Mouse (Mus musculus) hindbrain, embryonic 11.5 days (tissue): ENCODE results near the gene Ifngr1. TPM values are rescaled to one million over a fixed set of nuclear protein-coding genes. Genes with fewer than 3 reads are reported as not detected.

Source experiments
- ATAC-seq: fragments of 200-750 bp; cut with Nextera tagmentation; 2 replicates; pipeline ENCODE4 v1.8.0; 2017; ENCODE audit warnings: mild to moderate bottlenecking, moderate TSS enrichment, moderate library complexity; ENCODE audit not compliant: low FRiP score
- DNase-seq: peaks from one replicate; pipeline ENCODE4 v3.0.0-alpha.2; 2015; ENCODE audit warnings: low spot score
- H3K27ac ChIP-seq: fragments of 300-500 bp; sonication (generic); 2 replicates; pipeline ENCODE4 v1.5.1; 2014; ENCODE audit warnings: mild to moderate bottlenecking, low read depth, low read length
- H3K27me3 ChIP-seq: fragments of 300-500 bp; sonication (generic); 2 replicates; pipeline ENCODE4 v1.6.1; 2014; ENCODE audit warnings: mild to moderate bottlenecking, low read length, moderate library complexity, mixed read lengths; ENCODE audit not compliant: control insufficient read depth, insufficient read depth
- H3K36me3 ChIP-seq: fragments of 300-500 bp; sonication (generic); 2 replicates; pipeline ENCODE4 v1.6.1; 2014; ENCODE audit warnings: mild to moderate bottlenecking, low read length, moderate library complexity, mixed read lengths; ENCODE audit not compliant: control insufficient read depth, insufficient read depth
- H3K4me1 ChIP-seq: fragments of 300-500 bp; sonication (generic); replicated peaks from 2 replicates; pipeline ENCODE4 v1.6.1; 2014; ENCODE audit warnings: low read length, mixed read lengths; ENCODE audit not compliant: control insufficient read depth, insufficient read depth
- H3K4me2 ChIP-seq: fragments of 300-500 bp; sonication (generic); replicated peaks from 2 replicates; pipeline ENCODE4 v1.6.1; 2014; ENCODE audit warnings: mild to moderate bottlenecking, low read depth, low read length
- H3K4me3 ChIP-seq: fragments of 300-500 bp; sonication (generic); 2 replicates; pipeline ENCODE4 v1.5.1; 2014; ENCODE audit warnings: low read depth, low read length
- H3K9ac ChIP-seq: fragments of 300-500 bp; sonication (generic); 2 replicates; pipeline ENCODE4 v1.6.1; 2014; ENCODE audit warnings: low read depth, low read length
- H3K9me3 ChIP-seq: fragments of 300-500 bp; sonication (generic); 2 replicates; pipeline ENCODE4 v1.6.1; 2016; ENCODE audit warnings: low read length; ENCODE audit not compliant: control insufficient read depth
- WGBS: fragments of 180-500 bp; shearing (Covaris S2); extraction: QIAGEN DNeasy Blood & Tissue Kit; methylation state at CpG from one replicate; pipeline ENCODE4 v1.1.7; 2014; 5-methylcytosine and 5-hydroxymethylcytosine counted together
- polyA plus RNA-seq: library from polyadenylated mRNA; unstranded; fragments of >200 nt; fragmentation: Nextera tagmentation; extraction: Ambion mirVana; gene quantifications from 2 replicates; pipeline ENCODE4 v1.2.1, GENCODE M21; 2014

The Ifngr1 gene
- polyA plus RNA-seq, 1 experiment from 2014 or later: 30.0 TPM

DNA sequence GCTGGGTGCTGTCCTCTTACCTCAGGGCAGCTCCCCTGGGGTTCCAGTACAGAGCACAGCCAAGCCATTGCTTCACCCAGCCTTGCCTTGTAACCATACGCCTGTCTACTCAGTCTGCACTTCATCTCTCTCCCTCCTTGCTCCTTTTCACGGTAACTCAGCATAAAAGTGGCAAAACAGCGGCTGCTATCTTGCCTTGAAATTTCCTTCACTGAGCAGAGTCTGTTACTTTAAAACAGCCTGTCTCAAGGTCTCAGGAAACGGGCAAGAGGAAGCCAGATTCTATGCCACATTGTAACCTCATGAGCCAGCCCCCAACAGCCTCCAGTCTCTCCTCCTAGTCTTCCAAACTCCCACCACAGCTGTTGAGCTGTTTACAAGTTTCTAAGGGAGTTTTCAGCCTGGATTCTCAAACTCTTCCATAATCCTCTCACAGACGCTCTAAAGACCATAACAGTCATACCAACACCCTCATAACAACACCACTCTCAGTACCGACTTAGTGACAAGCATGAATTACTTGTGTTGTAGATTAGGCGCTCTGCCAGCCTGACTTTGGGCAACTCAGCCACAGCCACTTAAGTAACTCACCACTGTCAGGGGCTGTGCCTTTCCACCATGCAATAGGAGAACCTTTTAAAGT lies 21.5 kb downstream of the Ifngr1 start:
- 73% methylated on average over 7 of the region's 7 CpGs for WGBS
- Histone ChIP-seq H3K4me3 (no peak overlapping the region), H3K4me1 (no peaks in the 10 kb centered on the region), H3K27me3 (no peaks in the 10 kb centered on the region), H3K36me3 (no peaks in the 10 kb centered on the region), H3K9me3 (no peaks in the 10 kb centered on the region), H3K27ac (no peak overlapping the region), H3K9ac (no peak overlapping the region), H3K4me2 (no peak overlapping the region)
- ATAC-seq (no peak), DNase-seq (no peak)

DNA sequence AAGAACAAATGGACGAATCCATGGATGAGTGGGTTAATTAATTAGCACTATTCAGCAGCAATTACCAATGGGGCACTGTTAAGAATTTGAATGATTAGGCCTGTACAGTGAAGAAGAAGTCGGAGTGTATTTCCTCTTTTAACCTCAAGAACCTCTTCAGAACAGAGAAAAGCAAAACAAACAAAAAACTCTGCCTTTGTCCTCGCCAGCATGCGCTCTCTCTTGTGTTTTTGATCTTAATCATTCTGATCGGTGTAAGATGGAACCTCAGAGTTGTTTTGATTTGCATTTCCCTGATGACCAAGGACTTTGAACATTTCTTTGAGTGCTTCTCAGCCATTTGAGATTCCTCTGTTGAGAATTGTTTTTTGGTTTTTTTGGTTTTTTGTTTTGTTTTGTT lies 28.0 kb downstream of the Ifngr1 start:
- Histone ChIP-seq H3K4me3 (no peak overlapping the region), H3K27ac (no peak overlapping the region), H3K36me3 (no peaks in the 10 kb centered on the region), H3K9ac (no peak overlapping the region), H3K9me3 (no peaks in the 10 kb centered on the region), H3K27me3 (no peaks in the 10 kb centered on the region), H3K4me2 (no peak overlapping the region), H3K4me1 (no peaks in the 10 kb centered on the region)
- ATAC-seq: no peak
- DNase-seq: no peak
- WGBS: 69% methylated on average over 5 of the region's 5 CpGs

GRCm38 (mm10) chr10:19621408-19622048 lies 29.8 kb downstream of the Ifngr1 start, which contains the start of gene Il22ra2:
TSS of gene Il22ra2 (plus strand) at chr10:19621998.
- H3K4me1 ChIP-seq: no peaks in the 10 kb centered on the region
- H3K9ac ChIP-seq: no peak within 1 kb of the TSS
- no peaks in the 10 kb centered on the region for H3K36me3 ChIP-seq
- no peaks in the 10 kb centered on the region for H3K27me3 ChIP-seq
- whole genome bisulfite sequencing: 93% methylated on average over 2 of the region's 2 CpGs
- no peak within 1 kb of the TSS for H3K4me2 ChIP-seq
- ATAC-seq (no peak), DNase-seq (no peak)
- no peak within 1 kb of the TSS for H3K27ac ChIP-seq
- H3K4me3 ChIP-seq: no peak within 1 kb of the TSS
- no peaks in the 10 kb centered on the region for H3K9me3 ChIP-seq

GRCm38 (mm10) chr10:19624617-19625016 lies 32.9 kb downstream of the Ifngr1 start:
- no peak overlapping the region for H3K9ac ChIP-seq
- H3K4me3 ChIP-seq: no peak overlapping the region
- ATAC-seq: no peak
- DNase-seq: no peak
- no peak overlapping the region for H3K27ac ChIP-seq
- 91% methylated on average over 1 of the region's 1 CpGs for WGBS
- H3K36me3 ChIP-seq: no peaks in the 10 kb centered on the region
- H3K27me3 ChIP-seq: no peaks in the 10 kb centered on the region
- no peaks in the 10 kb centered on the region for H3K9me3 ChIP-seq
- no peak overlapping the region for H3K4me2 ChIP-seq
- no peaks in the 10 kb centered on the region for H3K4me1 ChIP-seq

DNA sequence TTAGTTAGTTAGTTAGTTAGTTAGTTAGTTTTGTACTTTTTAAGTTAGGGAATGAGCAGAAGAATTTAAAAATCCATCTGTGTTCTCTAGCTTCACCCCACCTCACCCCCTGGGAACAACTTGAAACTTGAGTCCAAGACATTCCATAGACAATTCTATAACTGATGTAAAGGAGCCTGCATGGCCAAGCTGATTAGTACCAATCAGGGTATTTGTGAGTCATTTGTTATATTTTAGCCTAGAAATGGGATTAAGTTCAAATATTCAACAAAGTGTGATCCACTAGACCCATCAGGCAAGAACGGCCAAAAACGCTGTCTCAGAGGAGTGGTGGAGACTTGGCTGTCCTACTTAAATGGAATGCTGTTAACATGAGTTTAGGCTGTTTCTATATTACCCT lies 35.6 kb downstream of the Ifngr1 start:
- Histone ChIP-seq H3K36me3 (no peaks in the 10 kb centered on the region), H3K27ac (no peak overlapping the region), H3K4me3 (no peak overlapping the region), H3K9me3 (no peaks in the 10 kb centered on the region), H3K27me3 (no peaks in the 10 kb centered on the region), H3K9ac (no peak overlapping the region), H3K4me1 (no peaks in the 10 kb centered on the region), H3K4me2 (no peak overlapping the region)
- DNase-seq (no peak), ATAC-seq (no peak)
- WGBS: 97% methylated on average over 2 of the region's 2 CpGs

- no peak for ATAC-seq
Observed at GRCm38 (mm10) chr10:19627748-19628147, 36.0 kb downstream of the Ifngr1 start.

GRCm38 (mm10) chr10:19631616-19632195 lies 40.0 kb downstream of the Ifngr1 start:
- H3K4me3 ChIP-seq: no peak overlapping the region
- no peak overlapping the region for H3K4me2 ChIP-seq
- no peak overlapping the region for H3K27ac ChIP-seq
- no peak for DNase-seq
- no peaks in the 10 kb centered on the region for H3K9me3 ChIP-seq
- 85% methylated on average over 13 of the region's 13 CpGs for WGBS
- H3K4me1 ChIP-seq: no peaks in the 10 kb centered on the region
- no peak overlapping the region for H3K9ac ChIP-seq
- ATAC-seq: no peak
- no peaks in the 10 kb centered on the region for H3K27me3 ChIP-seq
- no peaks in the 10 kb centered on the region for H3K36me3 ChIP-seq

More at GRCm38 (mm10) chr10:19627748-19628147, 36.0 kb downstream of the Ifngr1 start:
- Histone ChIP-seq H3K36me3 (no peaks in the 10 kb centered on the region), H3K27ac (no peak overlapping the region), H3K9ac (no peak overlapping the region), H3K4me2 (no peak overlapping the region), H3K4me3 (no peak overlapping the region), H3K9me3 (no peaks in the 10 kb centered on the region), H3K4me1 (no peaks in the 10 kb centered on the region), H3K27me3 (no peaks in the 10 kb centered on the region)
- 87% methylated on average over 4 of the region's 4 CpGs for WGBS
- DNase-seq: no peak

- no peaks in the 10 kb centered on the region for H3K36me3 ChIP-seq
- no peak overlapping the region for H3K4me2 ChIP-seq
Observed at GRCm38 (mm10) chr10:19638851-19639250, 47.1 kb downstream of the Ifngr1 start.

DNA sequence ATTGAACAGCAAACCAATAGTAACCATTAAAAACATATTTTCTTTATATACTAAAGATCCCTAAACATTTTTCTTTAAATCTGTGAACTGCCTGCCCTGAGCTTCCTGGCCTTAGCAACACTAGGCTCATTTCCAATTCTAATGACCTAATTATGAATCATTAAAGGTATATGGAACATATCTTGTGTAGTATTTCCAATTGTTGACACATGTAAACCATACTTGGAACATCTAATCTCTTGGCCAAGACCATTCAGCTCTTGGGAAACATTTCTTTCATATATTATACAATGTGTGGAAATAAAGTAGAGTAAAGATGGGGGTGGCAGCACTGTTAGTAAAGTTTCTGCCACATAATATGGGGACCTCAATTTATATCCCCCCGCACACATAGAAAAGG lies 47.9 kb downstream of the Ifngr1 start:
- H3K4me3 ChIP-seq: no peak overlapping the region
- H3K27me3 ChIP-seq: no peaks in the 10 kb centered on the region
- H3K4me2 ChIP-seq: no peak overlapping the region
- no peaks in the 10 kb centered on the region for H3K36me3 ChIP-seq
- no peak overlapping the region for H3K27ac ChIP-seq
- WGBS: 89% methylated on average over 1 of the region's 1 CpGs
- no peaks in the 10 kb centered on the region for H3K9me3 ChIP-seq
- no peaks in the 10 kb centered on the region for H3K4me1 ChIP-seq
- DNase-seq (no peak), ATAC-seq (no peak)
- H3K9ac ChIP-seq: no peak overlapping the region

More at GRCm38 (mm10) chr10:19638851-19639250, 47.1 kb downstream of the Ifngr1 start:
- Histone ChIP-seq H3K4me1 (no peaks in the 10 kb centered on the region), H3K4me3 (no peak overlapping the region), H3K9me3 (no peaks in the 10 kb centered on the region), H3K27ac (no peak overlapping the region), H3K9ac (no peak overlapping the region), H3K27me3 (no peaks in the 10 kb centered on the region)
- WGBS: 90% methylated on average over 5 of the region's 5 CpGs
- DNase-seq (no peak), ATAC-seq (no peak)
